In genomic region chr1:182283231-182283630, GRCm38 (mm10) we compare ENCODE assay signal across 7 mouse cellular contexts. TPM values are rescaled to one million over a fixed set of nuclear protein-coding genes. Genes with fewer than 3 reads are reported as not detected.
DNase-seq lines count a peak whose midpoint lies in the region; ATAC-seq and TF ChIP-seq lines count a peak whose summit lies in the region.

No protein-coding gene starts in this region.

- peak overlapping the region; percentile 89 for H3K4me3 ChIP-seq in E14TG2a.4 (replicated peaks; ENCODE audit: low read length)
- H3K4me3 ChIP-seq in limb, embryonic 12.5 days (replicated peaks): peak overlapping the region; percentile 74; the same call in 1 of the 2 replicates

- H3K27ac ChIP-seq in limb, embryonic 12.5 days: no peak overlapping the region

- DNase-seq in CD4-positive helper T cell, adult 2 months (ENCODE audit: low read depth, low spot score): peak; percentile 36
- DNase-seq in adipocyte (ENCODE audit: low spot score): no peak

- H3K9me3 ChIP-seq in E14TG2a.4 (ENCODE audit: low read length): no peaks in the 10 kb centered on the region
- no peaks in the 10 kb centered on the region for H3K9me3 ChIP-seq in limb, embryonic 12.5 days

- no peak overlapping the region for H3K9ac ChIP-seq in limb, embryonic 12.5 days (replicated peaks)

- WGBS in limb, embryonic 12.5 days: 47% methylated on average over 7 of the region's 7 CpGs

- no peaks in the 10 kb centered on the region for H3K27me3 ChIP-seq in E14TG2a.4 (ENCODE audit: insufficient read depth, low read length)
- no peaks in the 10 kb centered on the region for H3K27me3 ChIP-seq in limb, embryonic 12.5 days

- no peak for TF ChIP-seq CTCF in E14TG2a.4 (conservative IDR thresholded peaks at IDR 0.05; ENCODE audit: low read length)

- peaks cover 73% of the 10 kb centered on the region for H3K4me1 ChIP-seq in E14TG2a.4 (replicated peaks; ENCODE audit: low read depth, low read length)
- peaks cover 17% of the 10 kb centered on the region for H3K4me1 ChIP-seq in limb, embryonic 12.5 days (replicated peaks)

- H3K36me3 ChIP-seq in E14TG2a.4 (ENCODE audit: insufficient read depth, low read length): peaks cover 24% of the 10 kb centered on the region
- H3K36me3 ChIP-seq in limb, embryonic 12.5 days: peaks cover 13% of the 10 kb centered on the region

- peak; percentile 73 for ATAC-seq in granulocyte monocyte progenitor cell, adult 5-6 weeks (replicated peaks; ENCODE audit: poor library complexity, severe bottlenecking)
- no peak for ATAC-seq in limb, embryonic 12.5 days (ENCODE audit: insufficient number of reproducible peaks, insufficient read depth, low FRiP score, low TSS enrichment, low read depth)
- peak; percentile 57 for ATAC-seq in monocyte, adult 5-6 weeks (replicated peaks; ENCODE audit: insufficient number of reproducible peaks, low FRiP score, low TSS enrichment, poor library complexity, severe bottlenecking)
- no peak for ATAC-seq in megakaryocyte-erythroid progenitor cell, adult 5-6 weeks (replicated peaks; ENCODE audit: low FRiP score, low TSS enrichment, poor library complexity, severe bottlenecking)

- peak overlapping the region; percentile 78 for H3K4me2 ChIP-seq in limb, embryonic 12.5 days

RNA-seq across cellular contexts. Expression of gene Degs1, which starts 0.6 kb away (rescaled TPM):
- total RNA-seq in granulocyte monocyte progenitor cell, adult 5-6 weeks (2014; fragmentation: Nextera tagmentation): 47.8 and 48.3 TPM in 2 replicates
- 41.5 and 45.5 TPM in 2 replicates for total RNA-seq in granulocyte monocyte progenitor cell, adult 5-6 weeks (2017)
- 67.5 and 70.2 TPM in 2 replicates for polyA plus RNA-seq in limb, embryonic 12.5 days (2016; fragmentation: Nextera tagmentation; extraction: Ambion mirVana)
- total RNA-seq in monocyte, adult 5-6 weeks (2017): 126 to 162 TPM (median 142 TPM) in 3 replicates
- total RNA-seq in megakaryocyte-erythroid progenitor cell, adult 5-6 weeks (2014; fragmentation: Nextera tagmentation): 37.5 and 39.8 TPM in 2 replicates
- 35.8 and 36.9 TPM in 2 replicates for total RNA-seq in megakaryocyte-erythroid progenitor cell, adult 5-6 weeks (2017)

RNA-seq across cellular contexts. Expression of gene Fbxo28, which starts 58.2 kb away (rescaled TPM):
- total RNA-seq in granulocyte monocyte progenitor cell, adult 5-6 weeks (2014; fragmentation: Nextera tagmentation): 12.2 and 14.3 TPM in 2 replicates
- total RNA-seq in granulocyte monocyte progenitor cell, adult 5-6 weeks (2017): 12.1 and 22.2 TPM in 2 replicates
- polyA plus RNA-seq in limb, embryonic 12.5 days (2016; fragmentation: Nextera tagmentation; extraction: Ambion mirVana): 26.9 and 28.1 TPM in 2 replicates
- 35.3 to 43.4 TPM (median 37.8 TPM) in 3 replicates for total RNA-seq in monocyte, adult 5-6 weeks (2017)
- total RNA-seq in megakaryocyte-erythroid progenitor cell, adult 5-6 weeks (2014; fragmentation: Nextera tagmentation): 11.7 and 17.2 TPM in 2 replicates
- 9.4 and 14.8 TPM in 2 replicates for total RNA-seq in megakaryocyte-erythroid progenitor cell, adult 5-6 weeks (2017)

Comparison
In these comparisons a context has a peak if more than half of its experiments do, and no peak if none do; other contexts are left out.
1. ATAC-seq: peak in granulocyte monocyte progenitor cell, adult 5-6 weeks (single experiment) and monocyte, adult 5-6 weeks (single experiment); none in limb, embryonic 12.5 days (single experiment) and megakaryocyte-erythroid progenitor cell, adult 5-6 weeks (single experiment).